ENCODE assay signal across 8 mouse cellular contexts in the genomic region with DNA sequence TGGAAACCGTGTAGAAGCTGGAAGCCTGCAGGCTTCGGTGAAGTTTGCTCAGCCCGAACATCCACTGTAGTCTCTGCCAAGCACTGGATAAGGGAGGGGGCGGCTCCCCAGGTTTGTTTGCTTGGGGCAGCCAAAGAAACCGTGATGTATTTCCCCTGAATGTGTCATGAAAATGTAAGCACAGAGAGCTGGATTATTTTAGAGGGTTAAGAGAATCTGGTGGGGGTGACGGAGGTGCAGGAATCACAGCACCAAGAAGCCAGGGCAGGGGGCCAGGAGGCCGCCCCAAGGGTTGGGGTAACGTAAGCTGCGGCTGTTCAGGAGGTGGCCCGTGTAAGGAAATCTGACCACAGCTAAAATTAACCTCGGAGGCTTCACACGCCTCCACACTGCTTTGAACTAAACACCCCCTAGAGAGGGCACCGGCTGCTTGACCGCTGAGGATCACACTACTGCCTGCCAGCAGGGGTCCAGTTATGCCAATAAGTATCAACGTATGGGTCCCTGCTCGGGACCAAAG.
DNase-seq lines count a peak whose midpoint lies in the region; ATAC-seq lines count a peak whose summit lies in the region.

No protein-coding gene starts in this region.

- no peak overlapping the region for H3K9ac ChIP-seq in hindbrain, embryonic 12.5 days

- no peak overlapping the region for H3K27ac ChIP-seq in hindbrain, embryonic 12.5 days

- peak; percentile 37 for DNase-seq in embryo, embryonic 11 days
- peak; percentile 76 to 87 for DNase-seq in gastrocnemius, adult 8-10 months (ENCODE audit: low spot score in 2 of 2)
- peak; percentile 27 for DNase-seq in lung, postnatal 14 days
- DNase-seq in thymus, postnatal 10 days (ENCODE audit: low spot score in 2 of 2): no peak
- no peak for DNase-seq in right cerebral cortex, adult 2 months (ENCODE audit: low spot score in 2 of 2)
- no peak for DNase-seq in kidney, postnatal 14 days
- DNase-seq in layer of hippocampus, adult 9-10 months (ENCODE audit: low spot score): no peak

- H3K4me3 ChIP-seq in hindbrain, embryonic 12.5 days: no peak overlapping the region

- H3K4me2 ChIP-seq in hindbrain, embryonic 12.5 days (replicated peaks): peak overlapping the region; percentile 19

- H3K9me3 ChIP-seq in hindbrain, embryonic 12.5 days (replicated peaks): no peaks in the 10 kb centered on the region

- WGBS in hindbrain, embryonic 12.5 days: 16% methylated on average over 16 of the region's 16 CpGs

- peaks cover 7% of the 10 kb centered on the region for H3K27me3 ChIP-seq in hindbrain, embryonic 12.5 days

- H3K36me3 ChIP-seq in hindbrain, embryonic 12.5 days: no peaks in the 10 kb centered on the region

- ATAC-seq in hindbrain, embryonic 12.5 days (ENCODE audit: low FRiP score): no peak

- H3K4me1 ChIP-seq in hindbrain, embryonic 12.5 days: peaks cover 43% of the 10 kb centered on the region

Comparison
In these comparisons a context has a peak if more than half of its experiments do, and no peak if none do; other contexts are left out.
1. DNase-seq: peak in embryo, embryonic 11 days (single experiment), gastrocnemius, adult 8-10 months (2 of 2) and lung, postnatal 14 days (single experiment); none in thymus, postnatal 10 days (0 of 2), right cerebral cortex, adult 2 months (0 of 2), kidney, postnatal 14 days (single experiment) and layer of hippocampus, adult 9-10 months (single experiment).